Mouse (Mus musculus) Patski (cell line): ENCODE measurements around the gene Col6a6. TPM values are rescaled to one million over a fixed set of nuclear protein-coding genes. Genes with fewer than 3 reads are reported as not detected.
A peak's percentile ranks its signal among the peaks of the same experiment; 100 is the strongest.

Experiments used
- ATAC-seq: fragments of 100-300 bp; one replicate; pipeline ENCODE4 v1.8.0; 2021
- CTCF ChIA-PET: fragments of 350-600 bp; sonication (Branson Sonifier 250); formaldehyde crosslinking; loops from one replicate; lab custom pipeline; 2022; ENCODE audit warnings: inconsistent platforms; lab: Charles Lee
- POLR2A ChIA-PET: fragments of 350-600 bp; sonication (Branson Sonifier 250); formaldehyde crosslinking; loops from one replicate; lab custom pipeline; 2022; ENCODE audit warnings: antibody characterized with exemption, inconsistent platforms; lab: Charles Lee
- DNase-seq: peaks from one replicate; pipeline ENCODE4 v3.0.0-alpha.2; 2011; ENCODE audit warnings: low read depth, low spot score
- H3K27me3 ChIP-seq: fragments of 371-371 bp; one replicate; pipeline ENCODE4 v1.5.1; 2021
- CTCF ChIP-seq: fragments of 100-300 bp; IDR thresholded peaks from one replicate; pipeline ENCODE4 v1.5.1; 2021
- in situ Hi-C: fragments of 300-500 bp; cut with MboI; formaldehyde crosslinking; loops from 3 replicates; pipeline ENCODE4 v1.11.1; 2018; ENCODE audit warnings: low pct_unique_long_range_greater_than_20kb, mixed read lengths
- polyA plus RNA-seq: library from polyadenylated mRNA; unstranded; gene quantifications from one replicate; pipeline ENCODE4 v1.2.3, GENCODE M21; 2021

Gene Col6a6
- polyA plus RNA-seq, 1 experiment from 2014 or later = not detected

DNA sequence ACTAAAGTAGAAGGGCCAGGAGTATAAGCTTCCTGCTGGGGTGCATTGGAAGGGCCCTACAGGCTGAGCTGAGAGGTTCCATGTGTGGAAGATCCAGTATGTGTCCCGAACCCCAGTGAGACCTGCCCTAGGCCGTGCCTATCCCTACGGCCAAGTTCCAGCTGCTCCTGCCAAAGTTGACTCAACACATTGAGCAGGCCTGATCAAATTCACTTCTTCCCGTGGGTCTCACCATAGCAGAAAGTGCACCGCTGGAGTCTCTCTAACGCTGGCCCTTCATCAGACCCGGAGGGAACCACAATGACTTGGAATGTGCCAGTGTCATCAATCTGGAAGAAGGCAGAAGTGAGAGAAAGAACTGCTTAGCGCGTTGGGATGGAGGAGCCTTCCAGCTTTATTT is 126.0 kb downstream of the Col6a6 start:
- ChIA-PET CTCF (no interaction called here), POLR2A (no interaction called here)
- DNase-seq (no peak), ATAC-seq (no peak)
- in situ Hi-C loops = no loop called here
- peaks cover 6% of the 10 kb centered on the region for H3K27me3 ChIP-seq
- TF ChIP-seq CTCF = no peak

DNA sequence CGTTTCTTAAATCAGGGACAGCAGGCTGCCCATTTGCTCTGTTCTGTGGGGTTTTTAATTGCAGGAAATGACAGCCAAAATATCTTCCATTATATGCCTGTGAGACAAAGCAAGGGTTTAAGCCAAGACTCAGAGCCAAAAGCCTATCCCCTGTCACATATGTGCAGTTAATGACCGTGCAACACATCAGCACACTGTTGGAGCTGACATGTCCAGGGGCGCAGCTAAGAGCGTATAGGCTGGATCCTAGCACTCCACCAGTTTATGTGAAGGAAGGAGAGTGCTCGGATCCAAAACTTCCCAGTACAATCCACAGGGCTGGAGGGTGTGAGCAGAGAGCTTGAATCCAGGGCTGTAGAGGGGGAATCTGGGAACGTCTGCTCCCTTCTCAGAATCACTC is 127.3 kb downstream of the Col6a6 start:
- DNase-seq (no peak), ATAC-seq (no peak)
- TF ChIP-seq CTCF = no peak
- H3K27me3 ChIP-seq = peaks cover 6% of the 10 kb centered on the region
- in situ Hi-C loops = no loop called here
- POLR2A ChIA-PET = no interaction called here
- CTCF ChIA-PET = no interaction called here

DNA sequence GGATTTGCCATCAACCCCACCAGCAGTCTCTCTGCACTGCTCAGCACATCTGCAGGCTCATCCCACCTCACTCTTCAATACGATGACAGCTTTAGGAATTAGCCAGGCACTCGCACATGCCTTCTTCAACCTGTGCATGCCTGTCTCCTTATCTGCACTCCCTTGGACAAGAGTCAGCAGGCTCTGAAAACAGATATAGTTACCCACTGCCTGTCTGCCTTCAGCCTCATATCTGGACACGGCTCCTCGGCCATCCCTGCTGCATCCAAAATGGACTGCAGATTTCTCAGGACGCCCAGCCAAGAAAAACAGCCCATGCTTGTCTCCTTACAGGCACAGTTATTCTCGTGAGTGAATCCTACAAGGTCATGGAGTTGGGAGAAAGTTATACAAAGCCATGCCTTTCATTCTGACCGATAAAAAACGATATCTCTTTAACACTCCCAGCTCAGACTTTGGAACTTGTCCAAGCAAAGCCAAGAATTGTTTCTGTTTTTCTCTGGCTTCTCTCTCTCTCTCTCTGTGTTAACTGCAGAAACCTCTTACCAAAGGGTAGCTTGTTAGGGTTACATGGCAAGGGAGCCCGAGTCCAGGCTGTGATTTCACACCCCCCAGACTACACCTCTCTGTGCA is 130.1 kb downstream of the Col6a6 start:
- CTCF ChIA-PET = interaction anchor here (1.3 kb wide), 1 partner anchor 43 kb away, joined by 5 read pairs; no protein-coding TSS in a partner anchor
- ATAC-seq = no peak
- DNase-seq = no peak
- in situ Hi-C loops = loop anchor here (25.0 kb wide), 2 partner anchors 289 to 414 kb away; no protein-coding TSS in a partner anchor
- TF ChIP-seq CTCF = no peak
- POLR2A ChIA-PET = no interaction called here
- H3K27me3 ChIP-seq = no peaks in the 10 kb centered on the region

DNA sequence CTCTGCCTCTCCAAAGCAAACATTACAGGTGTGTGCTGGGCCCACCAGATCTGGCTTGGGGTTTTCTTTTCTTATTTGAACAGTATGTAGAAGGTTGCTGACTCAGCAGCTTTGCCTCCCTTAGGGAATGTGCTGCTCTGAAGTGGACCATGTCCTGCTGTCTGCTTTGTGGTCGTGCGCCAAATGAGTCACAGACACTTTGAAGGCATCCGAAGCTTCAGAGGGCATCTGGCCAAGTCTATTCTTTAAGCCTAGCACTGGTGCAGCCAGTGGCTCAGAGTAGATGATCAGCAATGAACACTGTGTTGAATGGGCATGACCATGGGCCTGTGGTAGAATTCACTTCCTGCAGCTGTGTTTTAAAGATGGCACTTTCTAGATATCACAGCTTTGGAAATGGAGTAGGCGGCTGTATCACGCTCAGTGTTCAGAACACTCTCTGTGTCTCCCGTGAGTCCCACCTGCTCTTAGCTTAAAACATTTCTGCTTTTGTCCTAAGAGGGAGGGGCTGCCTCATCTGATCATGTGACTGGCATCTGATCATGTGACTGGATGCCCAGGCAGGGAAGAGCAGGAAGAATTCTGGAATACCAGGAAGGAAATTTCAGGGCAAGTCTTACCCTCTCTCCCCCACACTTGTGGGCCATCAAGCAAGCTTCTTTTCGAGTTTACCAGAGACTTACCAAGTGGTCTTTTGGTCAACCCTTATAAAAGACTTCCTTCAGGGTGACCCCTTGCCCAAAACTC is 131.0 kb downstream of the Col6a6 start:
- ChIA-PET CTCF (interaction anchor here (1.3 kb wide), 1 partner anchor 42 kb away, joined by 5 read pairs; no protein-coding TSS in a partner anchor), POLR2A (no interaction called here)
- H3K27me3 ChIP-seq = no peaks in the 10 kb centered on the region
- TF ChIP-seq CTCF = no peak
- peak; percentile 68 for DNase-seq
- ATAC-seq = peak; percentile 89
- in situ Hi-C loops = loop anchor here (25.0 kb wide), 2 partner anchors 290 to 415 kb away; no protein-coding TSS in a partner anchor

DNA sequence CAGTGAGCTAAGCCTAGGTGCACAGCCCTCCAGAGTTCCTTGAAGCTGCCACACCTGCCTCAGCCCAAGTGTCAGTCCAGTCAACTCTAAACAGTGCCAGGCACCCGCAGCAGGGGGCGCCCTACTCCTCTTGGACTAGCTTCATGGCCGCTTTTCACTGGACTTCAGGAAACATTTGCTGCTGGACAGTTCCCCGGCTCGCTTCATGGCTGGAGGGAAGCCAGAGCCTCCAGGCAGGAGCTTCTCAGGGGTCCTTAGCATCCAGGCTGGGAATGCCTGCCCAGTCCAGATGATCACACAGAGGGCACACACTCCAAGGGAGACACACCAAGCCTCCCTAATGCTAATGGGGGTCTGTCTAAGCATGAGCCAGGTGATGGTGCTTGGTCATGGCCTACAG is 134.1 kb downstream of the Col6a6 start:
- peak; percentile 9 for DNase-seq
- no peak for ATAC-seq
- no peaks in the 10 kb centered on the region for H3K27me3 ChIP-seq
- TF ChIP-seq CTCF = peak; percentile 85
- in situ Hi-C loops = loop anchor here (5.0 to 25.0 kb wide), 3 partner anchors 168 to 418 kb away; no protein-coding TSS in a partner anchor
- CTCF ChIA-PET = interaction anchor here (1.2 to 1.5 kb wide), 4 partner anchors 9 to 419 kb away, joined by 4 to 6 read pairs (median 5); no protein-coding TSS in a partner anchor
- POLR2A ChIA-PET = no interaction called here

DNA sequence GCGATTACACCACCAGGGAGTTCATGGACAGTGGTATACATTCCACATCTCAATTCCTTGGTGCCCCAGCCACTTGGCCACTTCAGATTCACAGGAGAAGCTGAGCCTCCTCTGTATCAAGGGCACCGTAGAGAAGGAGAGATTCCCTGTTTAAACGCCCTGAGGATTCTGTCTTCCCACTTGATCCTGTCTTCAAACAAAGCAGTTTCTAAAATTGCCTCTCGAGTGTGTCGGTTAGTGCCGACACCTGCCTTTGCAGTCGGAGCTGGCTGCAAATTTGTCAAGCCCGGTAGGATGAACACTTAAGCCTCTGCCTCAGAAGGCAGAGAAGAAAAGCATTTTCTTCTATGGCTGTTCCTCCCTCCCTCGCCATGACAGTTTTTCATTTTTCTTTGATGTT is 134.9 kb downstream of the Col6a6 start:
- CTCF ChIA-PET = interaction anchor here (1.5 kb wide), 1 partner anchor 420 kb away, joined by 5 read pairs; no protein-coding TSS in a partner anchor
- DNase-seq = no peak
- no peak for TF ChIP-seq CTCF
- no peak for ATAC-seq
- H3K27me3 ChIP-seq = no peaks in the 10 kb centered on the region
- POLR2A ChIA-PET = no interaction called here
- in situ Hi-C loops = loop anchor here (5.0 to 25.0 kb wide), 3 partner anchors 169 to 419 kb away; no protein-coding TSS in a partner anchor

DNA sequence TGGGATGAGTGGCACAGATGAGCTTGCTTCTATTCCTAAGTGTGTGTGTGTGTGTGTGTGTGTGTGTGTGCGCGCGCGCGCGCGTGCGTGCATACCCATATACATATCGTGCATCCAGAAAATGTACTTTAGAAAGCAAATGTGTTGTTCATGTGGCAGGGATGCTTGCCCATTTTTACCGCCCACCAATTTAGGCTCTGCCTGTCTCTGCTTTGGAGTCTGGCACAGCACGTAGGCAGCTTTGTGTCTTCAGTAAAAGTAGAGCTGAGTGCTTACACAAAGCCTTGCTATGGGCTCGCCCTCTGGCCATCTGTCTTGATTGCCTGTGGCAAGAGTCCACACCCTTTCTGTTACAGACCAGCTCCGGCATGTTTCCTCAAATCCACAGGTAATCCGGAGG is 135.5 kb downstream of the Col6a6 start:
- CTCF ChIA-PET = no interaction called here
- H3K27me3 ChIP-seq = no peaks in the 10 kb centered on the region
- DNase-seq (no peak), ATAC-seq (no peak)
- POLR2A ChIA-PET = interaction anchor here (0.7 kb wide), 1 partner anchor 301 kb away, joined by 3 read pairs; no protein-coding TSS in a partner anchor
- TF ChIP-seq CTCF = no peak
- in situ Hi-C loops = loop anchor here (5.0 to 25.0 kb wide), 3 partner anchors 170 to 420 kb away; no protein-coding TSS in a partner anchor

DNA sequence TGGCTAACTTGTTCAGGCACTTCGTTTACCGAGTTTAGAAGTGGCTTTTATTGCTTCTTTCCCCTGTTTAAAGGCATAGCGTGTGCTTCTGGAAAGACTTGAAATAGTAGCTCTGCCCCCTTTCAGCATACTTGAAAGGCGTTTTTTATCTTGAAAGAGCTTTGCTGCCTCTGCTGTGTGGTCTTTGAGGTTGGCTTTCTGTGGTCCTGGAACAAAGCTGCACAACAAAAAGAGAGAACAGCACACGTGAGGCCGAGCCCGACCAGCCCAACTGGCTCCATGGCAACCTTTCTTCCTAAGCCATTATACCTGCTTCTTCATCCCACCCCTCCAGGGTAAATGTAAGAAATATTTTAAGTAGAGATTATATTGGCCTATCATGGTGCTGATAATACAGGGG is 138.5 kb downstream of the Col6a6 start:
- ChIA-PET POLR2A (no interaction called here), CTCF (no interaction called here)
- in situ Hi-C loops = loop anchor here (25.0 kb wide), 2 partner anchors 298 to 423 kb away; no protein-coding TSS in a partner anchor
- DNase-seq (no peak), ATAC-seq (no peak)
- TF ChIP-seq CTCF = no peak
- no peaks in the 10 kb centered on the region for H3K27me3 ChIP-seq

DNA sequence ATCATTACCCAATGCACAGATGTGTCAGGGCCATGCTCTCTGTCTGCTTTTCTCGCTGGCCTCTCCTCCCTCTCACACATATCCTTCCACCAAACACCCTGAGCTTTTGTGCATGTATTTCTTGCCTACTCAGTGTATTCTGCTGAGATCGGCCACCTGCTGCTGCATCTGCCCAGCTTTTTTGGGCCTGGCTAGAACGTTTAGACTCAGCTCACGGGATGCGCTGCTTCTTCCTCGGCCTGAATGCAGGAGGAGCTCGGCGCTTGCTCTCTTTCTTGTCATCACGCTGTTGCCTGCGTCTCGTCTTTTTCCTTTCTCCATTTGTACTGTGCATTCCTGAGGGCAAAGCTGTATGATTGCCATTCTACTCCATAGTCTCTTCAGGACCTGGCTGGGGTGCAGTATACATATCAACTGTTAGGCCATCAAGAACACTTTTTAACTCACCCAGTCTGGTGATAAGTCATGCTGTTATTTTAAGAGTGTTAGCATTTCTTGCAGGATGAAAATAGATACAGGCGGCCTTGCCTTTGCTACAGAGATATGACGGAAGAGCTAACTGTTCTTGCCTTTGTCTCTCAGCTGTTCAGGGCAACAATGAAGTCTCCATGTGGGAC is 143.3 kb downstream of the Col6a6 start:
- H3K27me3 ChIP-seq = no peaks in the 10 kb centered on the region
- no peak for DNase-seq
- ChIA-PET POLR2A (no interaction called here), CTCF (interaction anchor here (1.5 kb wide), 1 partner anchor 13 kb away, joined by 7 read pairs; no protein-coding TSS in a partner anchor)
- no peak for ATAC-seq
- in situ Hi-C loops = loop anchor here (25.0 kb wide), 2 partner anchors 303 to 428 kb away; no protein-coding TSS in a partner anchor
- no peak for TF ChIP-seq CTCF

DNA sequence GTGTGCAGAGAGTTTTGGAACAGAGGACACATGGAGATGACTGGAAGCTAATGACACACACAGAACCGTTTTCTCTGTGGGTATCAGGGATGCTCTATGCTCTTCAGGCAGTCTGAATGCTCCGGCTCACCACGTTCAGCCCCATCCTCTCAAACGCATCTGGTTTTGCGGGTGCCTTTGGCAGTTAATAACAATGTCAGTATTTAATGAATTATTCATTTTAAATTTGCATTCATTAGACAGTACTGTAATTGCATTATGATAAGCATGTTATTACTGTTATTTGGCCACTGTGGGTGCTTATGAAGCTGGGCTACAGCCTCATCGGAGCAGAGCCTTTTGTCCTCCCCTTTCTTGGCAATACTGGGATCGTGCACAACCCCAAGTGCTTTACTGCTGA is 146.6 kb downstream of the Col6a6 start:
- ChIA-PET POLR2A (no interaction called here), CTCF (no interaction called here)
- ATAC-seq (no peak), DNase-seq (no peak)
- in situ Hi-C loops = loop anchor here (25.0 kb wide), 2 partner anchors 306 to 431 kb away; no protein-coding TSS in a partner anchor
- no peaks in the 10 kb centered on the region for H3K27me3 ChIP-seq
- no peak for TF ChIP-seq CTCF
